Mouse (Mus musculus) megakaryocyte, embryonic 14.5 days (primary cell): Measurements from ENCODE around the gene Gja5. TPM values are rescaled to one million over a fixed set of nuclear protein-coding genes. Genes with fewer than 3 reads are reported as not detected.

ENCODE experiments used
- H3K27me3 ChIP-seq: replicated peaks from 2 replicates; pipeline ENCODE3; 2012; ENCODE audit warnings: inconsistent platforms
- H3K36me3 ChIP-seq: replicated peaks from 2 replicates; pipeline ENCODE3; 2012; ENCODE audit warnings: low read length, inconsistent platforms, mixed read lengths
- H3K4me1 ChIP-seq: 2 replicates; pipeline ENCODE4 v1.6.1; 2012; ENCODE audit warnings: inconsistent platforms
- H3K4me3 ChIP-seq: replicated peaks from 2 replicates; pipeline ENCODE3; 2012; ENCODE audit warnings: moderate library complexity, mild to moderate bottlenecking, inconsistent platforms
- H3K9me3 ChIP-seq: 2 replicates; pipeline ENCODE4 v1.6.1; 2012; ENCODE audit warnings: inconsistent platforms
- FLI1 ChIP-seq: IDR thresholded peaks from 2 replicates; pipeline ENCODE4 v1.6.1; 2012; ENCODE audit warnings: low read length, inconsistent platforms, mixed read lengths
- GATA1 ChIP-seq: IDR thresholded peaks from 3 replicates; pipeline ENCODE4 v1.6.1; 2012; ENCODE audit warnings: mixed read lengths, low read length, inconsistent platforms, borderline replicate concordance
- polyA plus RNA-seq: library from polyadenylated mRNA; stranded (reverse); fragments of >175 nt; gene quantifications from 2 replicates; pipeline ENCODE4 v1.2.3, GENCODE M21; 2012; ENCODE audit warnings: low replicate concordance; ENCODE audit not compliant: insufficient read depth

Gja5 gene
- polyA plus RNA-seq, 1 experiment, result not detected

DNA sequence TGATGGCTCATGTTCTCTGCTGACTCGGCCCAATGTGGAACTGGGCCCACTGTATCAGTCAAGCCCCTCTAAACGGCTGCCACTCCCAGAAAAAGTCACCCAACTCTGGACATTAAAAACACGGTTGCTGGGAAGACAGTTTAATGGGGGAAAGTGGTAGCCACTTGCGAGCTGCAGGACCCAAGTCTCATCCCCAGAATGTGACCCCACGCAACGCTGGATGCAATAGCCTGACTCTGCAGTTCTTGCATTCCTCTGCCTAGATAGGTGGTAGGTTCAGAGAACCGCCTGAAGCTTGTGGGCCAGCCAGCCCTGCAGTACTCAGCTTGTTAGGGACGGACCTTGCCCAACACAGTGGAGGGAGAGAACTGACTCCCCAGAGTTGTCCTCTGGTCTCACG lies 25.0 kb upstream of the Gja5 start:
- TF ChIP-seq FLI1, result no peak
- Histone ChIP-seq H3K36me3 (peaks cover 92% of the 10 kb centered on the region), H3K4me3 (no peak overlapping the region)

GRCm38 (mm10) chr3:96880385-96880784 lies 24.1 kb upstream of the Gja5 start:
- Histone ChIP-seq H3K4me1 (peaks cover 29% of the 10 kb centered on the region), H3K4me3 (no peak overlapping the region), H3K9me3 (no peaks in the 10 kb centered on the region), H3K36me3 (peaks cover 90% of the 10 kb centered on the region), H3K27me3 (no peaks in the 10 kb centered on the region)
- TF ChIP-seq FLI1, result no peak
- TF ChIP-seq GATA1, result no peak

More for the DNA sequence above, 25.0 kb upstream of the Gja5 start:
- H3K9me3 ChIP-seq, result no peaks in the 10 kb centered on the region
- peaks cover 29% of the 10 kb centered on the region for H3K4me1 ChIP-seq
- H3K27me3 ChIP-seq, result no peaks in the 10 kb centered on the region

DNA sequence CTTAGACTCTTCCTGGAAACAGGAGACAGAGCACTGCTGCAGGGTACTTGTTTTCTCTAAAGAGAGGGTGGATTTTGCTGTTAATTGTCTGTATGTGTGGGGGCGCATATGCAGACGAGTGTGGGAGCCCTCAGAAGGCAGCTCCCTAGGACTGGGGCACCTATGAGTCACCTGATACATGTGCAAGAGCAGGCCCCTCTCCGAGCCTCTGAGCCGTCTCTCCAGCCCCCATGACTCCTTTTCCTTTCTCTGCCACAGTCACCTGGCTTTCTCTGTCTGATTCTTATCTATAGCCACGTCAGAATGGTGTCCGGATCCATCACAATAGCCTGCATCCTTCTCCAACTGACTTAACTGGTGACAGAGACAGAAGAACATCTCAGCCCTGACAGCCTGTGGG lies 22.9 kb upstream of the Gja5 start:
- Histone ChIP-seq H3K4me1 (peaks cover 29% of the 10 kb centered on the region), H3K36me3 (peaks cover 91% of the 10 kb centered on the region), H3K9me3 (no peaks in the 10 kb centered on the region), H3K4me3 (no peak overlapping the region), H3K27me3 (no peaks in the 10 kb centered on the region)
- TF ChIP-seq GATA1 (no peak), FLI1 (no peak)

GRCm38 (mm10) chr3:96882061-96882849 lies 22.2 kb upstream of the Gja5 start:
- TF ChIP-seq FLI1, result no peak
- no peak for TF ChIP-seq GATA1
- Histone ChIP-seq H3K36me3 (peaks cover 91% of the 10 kb centered on the region), H3K9me3 (no peaks in the 10 kb centered on the region), H3K4me3 (no peak overlapping the region), H3K27me3 (no peaks in the 10 kb centered on the region), H3K4me1 (peaks cover 29% of the 10 kb centered on the region)

DNA sequence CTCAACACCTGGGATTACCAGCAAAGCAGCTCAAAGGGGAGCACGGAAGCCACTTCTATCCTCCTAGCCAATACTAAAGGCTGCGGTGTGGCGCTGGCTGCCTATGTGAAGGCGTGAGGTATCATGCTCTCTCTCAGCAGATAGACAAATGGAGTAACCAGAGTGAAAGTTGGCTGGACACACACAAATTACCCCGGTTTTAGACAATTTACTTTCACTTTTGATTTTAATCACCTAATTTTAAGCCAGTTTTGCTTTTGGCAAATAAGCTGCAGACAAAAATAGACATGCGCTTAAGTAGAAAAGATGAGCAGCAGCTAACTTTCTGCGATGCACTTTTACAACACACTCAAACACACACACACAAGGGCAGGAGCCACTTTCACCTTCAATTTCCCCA lies 20.8 kb upstream of the Gja5 start:
- Histone ChIP-seq H3K27me3 (no peaks in the 10 kb centered on the region), H3K9me3 (no peaks in the 10 kb centered on the region), H3K4me1 (peaks cover 29% of the 10 kb centered on the region), H3K36me3 (peaks cover 90% of the 10 kb centered on the region), H3K4me3 (no peak overlapping the region)
- no peak for TF ChIP-seq FLI1
- no peak for TF ChIP-seq GATA1

- TF ChIP-seq GATA1 (no peak), FLI1 (no peak)
- peaks cover 15% of the 10 kb centered on the region for H3K36me3 ChIP-seq
- peaks cover 4% of the 10 kb centered on the region for H3K27me3 ChIP-seq
- H3K4me1 ChIP-seq, result peaks cover 45% of the 10 kb centered on the region
- H3K4me3 ChIP-seq, result no peak overlapping the region
- no peaks in the 10 kb centered on the region for H3K9me3 ChIP-seq
Observed at GRCm38 (mm10) chr3:96902336-96902999, 2.0 kb upstream of the Gja5 start.

- H3K4me1 ChIP-seq, result peaks cover 42% of the 10 kb centered on the region
- H3K9me3 ChIP-seq, result no peaks in the 10 kb centered on the region
- H3K36me3 ChIP-seq, result peaks cover 2% of the 10 kb centered on the region
- peaks cover 4% of the 10 kb centered on the region for H3K27me3 ChIP-seq
- no peak for TF ChIP-seq GATA1
- no peak for TF ChIP-seq FLI1
- peak within 1 kb of the TSS; percentile 99 for H3K4me3 ChIP-seq
Observed at GRCm38 (mm10) chr3:96904851-96905541, 503 bp downstream of the Gja5 start, which contains the start of gene Gpr89. Gpr89 (minus strand) TSS chr3:96905346.

DNA sequence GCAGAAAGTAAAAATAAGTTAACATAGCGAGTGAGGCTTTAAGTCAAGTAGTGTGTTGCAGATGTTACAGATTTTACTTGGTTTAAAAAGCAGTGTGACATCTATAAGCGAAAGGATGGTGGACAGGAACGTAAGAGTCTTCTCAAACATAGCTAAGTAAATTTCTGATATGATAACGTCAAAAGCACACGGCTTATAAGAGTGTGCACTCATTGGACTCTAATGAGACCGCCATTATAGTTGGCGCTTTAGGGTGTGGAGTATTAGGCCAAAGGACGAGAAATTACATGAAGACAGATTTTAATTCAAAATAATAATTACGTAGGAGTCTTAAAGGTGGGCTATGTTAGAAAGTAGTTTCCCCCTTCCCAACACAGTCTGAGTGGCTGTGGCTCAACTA lies 1.1 kb downstream of the Gja5 start:
- H3K36me3 ChIP-seq, result peaks cover 2% of the 10 kb centered on the region
- TF ChIP-seq FLI1 (no peak), GATA1 (no peak)

DNA sequence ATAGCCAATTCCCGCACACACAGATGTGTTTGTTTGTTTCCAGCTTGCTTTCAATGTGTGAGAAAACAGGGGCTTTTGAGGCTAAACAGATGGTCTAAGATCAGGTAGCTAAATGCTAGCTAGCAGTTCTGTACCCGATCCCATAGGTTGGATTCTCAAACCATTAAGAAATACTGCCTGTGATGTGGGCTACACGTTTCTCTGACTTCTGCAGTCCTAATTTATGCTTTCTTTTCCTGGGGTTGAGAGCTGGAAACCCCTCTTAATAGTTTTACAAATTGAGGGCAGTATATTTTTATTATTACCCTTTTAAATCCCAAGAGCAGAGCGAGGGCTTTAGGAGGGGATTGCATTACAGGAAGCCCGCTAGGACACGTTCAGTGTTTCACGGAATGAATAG lies 16.5 kb downstream of the Gja5 start:
- H3K4me3 ChIP-seq, result no peak overlapping the region
- H3K4me1 ChIP-seq, result peaks cover 6% of the 10 kb centered on the region; the same call in 1 of the 2 replicates
- 0 out of 2 replicates have a peak, but pooled peaks cover 5% of the 10 kb centered on the region for H3K9me3 ChIP-seq
- H3K36me3 ChIP-seq, result no peaks in the 10 kb centered on the region
- no peak for TF ChIP-seq FLI1
- TF ChIP-seq GATA1, result no peak
- peaks cover 13% of the 10 kb centered on the region for H3K27me3 ChIP-seq

More for the DNA sequence above, 1.1 kb downstream of the Gja5 start:
- peak overlapping the region; percentile 99 for H3K4me3 ChIP-seq
- peaks cover 36% of the 10 kb centered on the region for H3K4me1 ChIP-seq
- H3K9me3 ChIP-seq, result no peaks in the 10 kb centered on the region
- H3K27me3 ChIP-seq, result peaks cover 4% of the 10 kb centered on the region
